In genomic region chr15:8108966-8109743, GRCm38 (mm10) we compare ENCODE assay signal across 8 mouse cellular contexts. TPM values are rescaled to one million over a fixed set of nuclear protein-coding genes. Genes with fewer than 3 reads are reported as not detected.
DNase-seq lines count a peak whose midpoint lies in the region; ATAC-seq lines count a peak whose summit lies in the region.

TSS of gene Nup155 (plus strand) at chr15:8109273.

- peak; percentile 98 for ATAC-seq in forebrain, embryonic 14.5 days
- peak; percentile 98 for ATAC-seq in neural tube, embryonic 15.5 days (ENCODE audit: low FRiP score)

- H3K27me3 ChIP-seq in forebrain, embryonic 14.5 days (replicated peaks; ENCODE audit: control insufficient read depth, insufficient read depth, low read length), result no peaks in the 10 kb centered on the region
- no peaks in the 10 kb centered on the region for H3K27me3 ChIP-seq in neural tube, embryonic 15.5 days (replicated peaks)

- peak within 1 kb of the TSS; percentile 67 for H3K4me2 ChIP-seq in forebrain, embryonic 14.5 days (ENCODE audit: low read length)
- H3K4me2 ChIP-seq in neural tube, embryonic 15.5 days, result peak within 1 kb of the TSS; percentile 86

- peak within 1 kb of the TSS; percentile 80 for H3K9ac ChIP-seq in forebrain, embryonic 14.5 days (ENCODE audit: low read length)
- peak within 1 kb of the TSS; percentile 61 for H3K9ac ChIP-seq in neural tube, embryonic 15.5 days (replicated peaks)

- intact Hi-C loops in heart, postnatal 14 days (cut with DNase I), result no loop called here

- under 1% methylated on average over 54 of the region's 54 CpGs for WGBS in forebrain, embryonic 14.5 days
- WGBS in neural tube, embryonic 15.5 days, result under 1% methylated on average over 52 of the region's 54 CpGs

- H3K9me3 ChIP-seq in forebrain, embryonic 14.5 days (replicated peaks; ENCODE audit: control insufficient read depth, low read length), result no peaks in the 10 kb centered on the region
- no peaks in the 10 kb centered on the region for H3K9me3 ChIP-seq in neural tube, embryonic 15.5 days (replicated peaks)

- H3K36me3 ChIP-seq in forebrain, embryonic 14.5 days (ENCODE audit: control insufficient read depth, insufficient read depth, low read length), result peaks cover 25% of the 10 kb centered on the region
- H3K36me3 ChIP-seq in neural tube, embryonic 15.5 days, result peaks cover 15% of the 10 kb centered on the region

- H3K27ac ChIP-seq in forebrain, embryonic 14.5 days (ENCODE audit: low read depth, low read length), result peak within 1 kb of the TSS; percentile 61; the same call in 1 of the 2 replicates
- H3K27ac ChIP-seq in neural tube, embryonic 15.5 days (replicated peaks), result peak within 1 kb of the TSS; percentile 85

- H3K4me3 ChIP-seq in forebrain, embryonic 14.5 days (ENCODE audit: low read depth, low read length), result peak within 1 kb of the TSS; percentile 83
- peak within 1 kb of the TSS; percentile 67 for H3K4me3 ChIP-seq in neural tube, embryonic 15.5 days (replicated peaks)

- peaks cover 10% of the 10 kb centered on the region for H3K4me1 ChIP-seq in forebrain, embryonic 14.5 days (ENCODE audit: control insufficient read depth, insufficient read depth, low read length)
- peaks cover 33% of the 10 kb centered on the region for H3K4me1 ChIP-seq in neural tube, embryonic 15.5 days

- peak; percentile 98 for DNase-seq in ES-CJ7 (ENCODE audit: low read depth, low spot score)
- DNase-seq in cerebellum, adult 11 months, result peak; percentile 86
- peak; percentile 97 for DNase-seq in forebrain, embryonic 14.5 days (ENCODE audit: low spot score)
- DNase-seq in heart, postnatal 14 days, result peak; percentile 90 to 95
- DNase-seq in layer of hippocampus, adult 11-12 months (ENCODE audit: low spot score), result peak; percentile 92
- peak; percentile 91 to 95 for DNase-seq in lung, adult 18-20 months
- peak; percentile 91 for DNase-seq in testis, postnatal 14 days (ENCODE audit: low spot score)

RNA-seq across cellular contexts. Expression of gene Nup155, which starts in this region (rescaled TPM):
- 11.0 and 14.0 TPM in 2 replicates for polyA plus RNA-seq in forebrain, embryonic 14.5 days (2014; fragmentation: Nextera tagmentation; extraction: Ambion mirVana)
- total RNA-seq in heart, postnatal 14 days (2021), result 10 to 100 TPM; 12.4 to 12.6 TPM
- 8.0 and 10.4 TPM in 2 replicates for polyA plus RNA-seq in neural tube, embryonic 15.5 days (2015; fragmentation: Nextera tagmentation; extraction: Ambion mirVana)

Comparison
In these comparisons a context has a peak if more than half of its experiments do, and no peak if none do; other contexts are left out.
1. Peak in every context shown above with its lines: DNase-seq, ATAC-seq, H3K4me3 ChIP-seq and H3K27ac ChIP-seq.